Mouse (Mus musculus): Measurements from ENCODE around the gene Cadps2. TPM values are rescaled to one million over a fixed set of nuclear protein-coding genes. Genes with fewer than 3 reads are reported as not detected.

Gene Cadps2
- polyA plus RNA-seq, 1 experiment from 2014 or later: 0.18 TPM

DNA sequence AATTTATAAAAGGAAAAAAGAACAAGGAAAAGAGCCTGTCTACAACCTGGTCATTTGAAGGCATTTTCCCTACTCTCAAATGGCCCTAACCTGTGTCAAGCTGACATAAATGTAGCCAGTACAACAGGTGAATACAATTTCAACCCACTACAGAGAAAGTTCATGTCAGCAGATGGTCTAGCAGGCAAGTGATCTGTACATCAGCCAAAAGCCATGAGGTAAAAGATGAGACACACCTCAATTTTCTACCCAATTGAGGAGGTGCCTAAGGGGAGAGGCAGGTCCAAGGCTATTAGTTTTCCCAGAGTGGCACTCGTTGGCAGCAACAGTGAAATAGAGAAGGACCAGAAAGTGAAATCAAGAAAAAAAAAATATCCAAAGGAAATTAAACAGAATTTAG lies 161.0 kb downstream of the Cadps2 start:
- Histone ChIP-seq H3K4me1 (ENCODE audit: insufficient read depth) (no peaks in the 10 kb centered on the region), H3K9ac (replicated peaks) (no peak overlapping the region), H3K27me3 (ENCODE audit: insufficient read depth, low read length) (no peaks in the 10 kb centered on the region), H3K36me3 (replicated peaks; ENCODE audit: insufficient read depth, low read length) (no peaks in the 10 kb centered on the region), H3K4me3 (ENCODE audit: low read depth, low read length) (no peak overlapping the region), H3K27ac (ENCODE audit: low read depth) (no peak overlapping the region), H3K4me2 (ENCODE audit: low read depth, low read length) (no peak overlapping the region), H3K9me3 (ENCODE audit: low read length) (no peaks in the 10 kb centered on the region)
- DNase-seq (no peak), ATAC-seq (no peak)
- no peak for TF ChIP-seq CTCF (IDR thresholded peaks at IDR 0.05; ENCODE audit: low read depth)
- no peak for TF ChIP-seq EP300 (IDR thresholded peaks at IDR 0.05; ENCODE audit: low read depth)
- WGBS (ENCODE audit: insufficient replicate concordance): 53% methylated on average over 1 of the region's 1 CpGs

DNA sequence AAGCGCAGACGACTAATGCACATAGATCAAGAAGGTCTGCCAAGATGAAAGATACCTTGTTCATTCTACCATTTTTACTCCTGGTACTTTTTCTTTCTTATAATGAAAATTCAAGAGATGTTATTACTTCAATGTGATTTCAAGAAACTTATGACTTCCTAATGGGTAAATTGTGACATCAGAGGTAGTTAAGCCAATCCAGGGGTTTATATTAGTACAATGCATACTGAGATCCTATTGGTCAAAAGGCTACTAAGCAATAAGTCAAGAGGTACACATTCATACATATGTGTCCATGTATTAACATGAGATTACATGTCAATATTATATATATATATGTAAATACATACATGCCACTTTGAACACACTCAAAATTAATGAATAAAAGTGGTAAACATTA lies 184.2 kb downstream of the Cadps2 start, which contains the start of gene Rnf148:
Rnf148 (minus strand) TSS at position 101 of the 400 bp plus-strand sequence.
- ATAC-seq (no peak), DNase-seq (no peak)
- H3K4me1 ChIP-seq (ENCODE audit: insufficient read depth): no peaks in the 10 kb centered on the region
- TF ChIP-seq EP300 (IDR thresholded peaks at IDR 0.05; ENCODE audit: low read depth) (no peak), CTCF (IDR thresholded peaks at IDR 0.05; ENCODE audit: low read depth) (no peak)
- H3K27me3 ChIP-seq (ENCODE audit: insufficient read depth, low read length): no peaks in the 10 kb centered on the region
- no peaks in the 10 kb centered on the region for H3K36me3 ChIP-seq (replicated peaks; ENCODE audit: insufficient read depth, low read length)
- no peaks in the 10 kb centered on the region for H3K9me3 ChIP-seq (ENCODE audit: low read length)
- no peak within 1 kb of the TSS for H3K9ac ChIP-seq (replicated peaks)
- no peak within 1 kb of the TSS for H3K4me2 ChIP-seq (ENCODE audit: low read depth, low read length)
- WGBS (ENCODE audit: insufficient replicate concordance): 79% methylated on average over 2 of the region's 2 CpGs
- no peak within 1 kb of the TSS for H3K4me3 ChIP-seq (ENCODE audit: low read depth, low read length)
- H3K27ac ChIP-seq (ENCODE audit: low read depth): no peak within 1 kb of the TSS

DNA sequence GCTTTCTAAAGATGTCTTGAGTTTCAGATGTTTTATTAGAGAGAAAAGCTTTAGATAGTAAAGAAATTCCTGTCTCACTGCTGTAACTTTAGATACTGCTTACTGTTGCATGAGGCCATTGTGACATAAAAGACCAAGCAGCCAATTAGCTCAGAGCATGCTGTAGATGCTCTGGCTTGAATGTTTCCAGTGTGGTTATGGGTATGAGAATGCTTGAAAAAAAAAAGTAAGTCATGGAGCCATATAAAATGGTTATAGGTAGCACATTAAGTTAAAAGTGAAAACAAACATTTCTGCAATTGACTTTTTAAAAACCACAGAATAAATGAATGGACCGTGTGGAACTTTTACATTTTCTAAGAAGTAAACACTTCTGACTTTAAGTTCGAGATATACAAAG lies 189.0 kb downstream of the Cadps2 start, which contains the start of gene Rnf133:
Rnf133 (minus strand) TSS at position 101 of the 400 bp plus-strand sequence.
- no peaks in the 10 kb centered on the region for H3K27me3 ChIP-seq (ENCODE audit: insufficient read depth, low read length)
- no peak within 1 kb of the TSS for H3K4me2 ChIP-seq (ENCODE audit: low read depth, low read length)
- ATAC-seq (no peak), DNase-seq (no peak)
- no peak for TF ChIP-seq CTCF (IDR thresholded peaks at IDR 0.05; ENCODE audit: low read depth)
- H3K36me3 ChIP-seq (replicated peaks; ENCODE audit: insufficient read depth, low read length): no peaks in the 10 kb centered on the region
- no peak within 1 kb of the TSS for H3K9ac ChIP-seq (replicated peaks)
- no peak within 1 kb of the TSS for H3K4me3 ChIP-seq (ENCODE audit: low read depth, low read length)
- H3K27ac ChIP-seq (ENCODE audit: low read depth): no peak within 1 kb of the TSS
- no peaks in the 10 kb centered on the region for H3K9me3 ChIP-seq (ENCODE audit: low read length)
- H3K4me1 ChIP-seq (ENCODE audit: insufficient read depth): no peaks in the 10 kb centered on the region
- WGBS (ENCODE audit: insufficient replicate concordance): 71% methylated on average over 2 of the region's 2 CpGs

DNA sequence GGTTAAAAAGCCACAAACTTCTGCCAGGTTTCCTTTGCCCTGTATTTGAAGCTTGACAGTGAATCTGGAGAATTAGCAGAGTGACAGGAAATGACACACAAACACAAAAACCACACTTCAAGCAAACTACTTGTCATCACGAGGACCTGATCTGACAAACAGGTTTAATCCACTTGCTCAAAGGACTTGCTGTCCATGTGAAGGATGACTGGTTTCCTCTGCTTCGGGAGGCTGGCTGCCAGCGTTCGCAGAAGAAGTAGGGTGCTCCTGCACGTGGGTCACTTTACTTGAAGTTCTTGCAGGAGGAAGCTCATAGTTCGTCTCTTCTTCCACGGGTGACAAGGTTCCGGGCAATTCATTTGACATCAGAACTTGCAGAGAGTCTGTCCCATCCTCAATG lies 190.5 kb downstream of the Cadps2 start:
- H3K36me3 ChIP-seq (replicated peaks; ENCODE audit: insufficient read depth, low read length): no peaks in the 10 kb centered on the region
- no peak for TF ChIP-seq CTCF (IDR thresholded peaks at IDR 0.05; ENCODE audit: low read depth)
- no peak for TF ChIP-seq EP300 (IDR thresholded peaks at IDR 0.05; ENCODE audit: low read depth)

DNA sequence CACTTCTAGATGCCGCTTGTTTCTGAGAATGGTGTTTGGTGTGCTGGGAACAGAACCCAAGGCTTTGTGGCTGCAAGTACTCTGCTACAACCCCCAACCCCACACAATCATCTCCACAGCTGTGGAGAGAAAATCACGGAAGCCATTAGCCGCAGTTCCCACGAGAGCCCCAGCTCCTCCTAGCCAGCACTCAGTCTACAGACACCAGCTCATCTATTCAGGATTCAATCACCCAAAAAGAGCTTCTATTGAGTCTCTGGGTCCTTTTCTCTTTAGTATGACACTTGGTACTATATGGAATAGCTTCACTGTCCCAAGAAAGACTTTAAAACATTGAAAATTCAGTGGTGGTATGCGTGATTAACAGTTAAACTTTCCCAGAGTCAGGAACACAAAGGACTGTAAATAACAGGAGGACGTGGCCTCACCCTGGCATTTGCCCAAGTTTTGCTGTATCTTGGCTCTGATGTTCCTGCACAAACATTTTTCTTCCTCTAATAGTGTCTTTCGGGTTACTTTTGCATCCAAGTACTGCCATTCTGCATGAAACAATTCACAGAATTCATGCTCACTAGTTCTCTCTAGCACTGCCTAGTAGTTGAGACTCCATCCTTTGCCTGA lies 191.5 kb downstream of the Cadps2 start:
- DNase-seq (no peak), ATAC-seq (no peak)
- Histone ChIP-seq H3K4me2 (ENCODE audit: low read depth, low read length) (no peak overlapping the region), H3K9ac (replicated peaks) (no peak overlapping the region), H3K36me3 (replicated peaks; ENCODE audit: insufficient read depth, low read length) (no peaks in the 10 kb centered on the region), H3K4me1 (ENCODE audit: insufficient read depth) (no peaks in the 10 kb centered on the region), H3K27me3 (ENCODE audit: insufficient read depth, low read length) (no peaks in the 10 kb centered on the region), H3K9me3 (ENCODE audit: low read length) (no peaks in the 10 kb centered on the region), H3K27ac (ENCODE audit: low read depth) (no peak overlapping the region), H3K4me3 (ENCODE audit: low read depth, low read length) (no peak overlapping the region)
- no peak for TF ChIP-seq CTCF (IDR thresholded peaks at IDR 0.05; ENCODE audit: low read depth)
- no peak for TF ChIP-seq EP300 (IDR thresholded peaks at IDR 0.05; ENCODE audit: low read depth)
- 71% methylated on average over 7 of the region's 7 CpGs for WGBS (ENCODE audit: insufficient replicate concordance)

More for the DNA sequence above, 190.5 kb downstream of the Cadps2 start:
- Histone ChIP-seq H3K9ac (replicated peaks) (no peak overlapping the region), H3K27me3 (ENCODE audit: insufficient read depth, low read length) (no peaks in the 10 kb centered on the region), H3K4me1 (ENCODE audit: insufficient read depth) (no peaks in the 10 kb centered on the region), H3K4me2 (ENCODE audit: low read depth, low read length) (no peak overlapping the region), H3K4me3 (ENCODE audit: low read depth, low read length) (no peak overlapping the region), H3K27ac (ENCODE audit: low read depth) (no peak overlapping the region), H3K9me3 (ENCODE audit: low read length) (no peaks in the 10 kb centered on the region)
- no peak for ATAC-seq
- WGBS (ENCODE audit: insufficient replicate concordance): 32% methylated on average over 8 of the region's 8 CpGs
- no peak for DNase-seq

DNA sequence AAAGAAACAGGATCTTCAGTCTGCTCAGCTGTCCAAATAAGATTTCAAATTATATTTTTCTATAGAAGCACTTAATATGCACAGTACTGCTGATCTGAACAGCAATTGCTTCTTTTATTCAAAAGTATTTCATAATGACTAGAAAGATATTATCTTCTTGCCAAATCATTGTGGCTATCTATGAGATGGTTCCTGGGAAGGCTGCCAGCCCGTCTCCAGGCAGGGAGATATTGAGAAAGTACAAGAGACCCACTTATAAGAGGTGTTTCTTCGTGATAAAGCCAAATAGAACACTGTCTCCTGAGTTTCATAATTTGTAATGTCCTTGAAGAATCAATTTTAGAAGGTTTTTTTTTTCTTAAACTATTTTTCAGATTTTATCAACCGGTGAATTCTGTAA lies 202.1 kb downstream of the Cadps2 start:
- Histone ChIP-seq H3K27me3 (ENCODE audit: insufficient read depth, low read length) (no peaks in the 10 kb centered on the region), H3K9ac (replicated peaks) (no peak overlapping the region), H3K4me2 (ENCODE audit: low read depth, low read length) (no peak overlapping the region), H3K9me3 (ENCODE audit: low read length) (no peaks in the 10 kb centered on the region), H3K27ac (ENCODE audit: low read depth) (no peak overlapping the region), H3K4me1 (ENCODE audit: insufficient read depth) (no peaks in the 10 kb centered on the region), H3K36me3 (replicated peaks; ENCODE audit: insufficient read depth, low read length) (no peaks in the 10 kb centered on the region), H3K4me3 (ENCODE audit: low read depth, low read length) (no peak overlapping the region)
- 61% methylated on average over 3 of the region's 3 CpGs for WGBS (ENCODE audit: insufficient replicate concordance)
- TF ChIP-seq CTCF (IDR thresholded peaks at IDR 0.05; ENCODE audit: low read depth): no peak
- no peak for TF ChIP-seq EP300 (IDR thresholded peaks at IDR 0.05; ENCODE audit: low read depth)
- ATAC-seq: no peak
- DNase-seq: no peak
